Mouse (Mus musculus) cerebellum, adult 2 months (tissue): ENCODE measurements around the gene Rgs9bp.

Experiments
- CTCF ChIP-seq: fragments of 200-500 bp; IDR thresholded peaks from 2 replicates; pipeline ENCODE4 v1.5.1; 2011; ENCODE audit warnings: low read depth, mild to moderate bottlenecking, control low read depth, low read length, moderate library complexity, borderline replicate concordance; ENCODE audit not compliant: insufficient read depth
- POLR2A ChIP-seq: fragments of 200-500 bp; IDR thresholded peaks from 2 replicates; pipeline ENCODE4 v1.6.1; 2011; ENCODE audit warnings: low read length, control low read depth, borderline replicate concordance; ENCODE audit not compliant: insufficient read depth

GRCm38 (mm10) chr7:35602766-35603165 lies 17.4 kb upstream of the Rgs9bp start:
- no peak for TF ChIP-seq POLR2A
- TF ChIP-seq CTCF = no peak
